Mouse (Mus musculus) intestine, embryonic 15.5 days (tissue): ENCODE data around the gene Fip1l1. TPM values are rescaled to one million over a fixed set of nuclear protein-coding genes. Genes with fewer than 3 reads are reported as not detected.

Experiments
- ATAC-seq: fragments of 200-750 bp; cut with Nextera tagmentation; 2 replicates; pipeline ENCODE4 v1.8.0; 2017; ENCODE audit warnings: moderate TSS enrichment, moderate library complexity
- H3K27ac ChIP-seq: fragments of 300-500 bp; sonication (generic); 2 replicates; pipeline ENCODE4 v1.5.1; 2015; ENCODE audit warnings: mild to moderate bottlenecking, inconsistent platforms
- H3K27me3 ChIP-seq: fragments of 300-500 bp; sonication (generic); replicated peaks from 2 replicates; pipeline ENCODE4 v1.6.1; 2015; ENCODE audit warnings: inconsistent platforms
- H3K36me3 ChIP-seq: fragments of 300-500 bp; sonication (generic); 2 replicates; pipeline ENCODE4 v1.6.1; 2015; ENCODE audit warnings: inconsistent platforms
- H3K4me1 ChIP-seq: fragments of 300-500 bp; sonication (generic); replicated peaks from 2 replicates; pipeline ENCODE4 v1.6.1; 2015; ENCODE audit warnings: inconsistent platforms
- H3K4me2 ChIP-seq: fragments of 300-500 bp; sonication (generic); replicated peaks from 2 replicates; pipeline ENCODE4 v1.6.1; 2015; ENCODE audit warnings: mild to moderate bottlenecking, inconsistent platforms
- H3K4me3 ChIP-seq: fragments of 300-500 bp; sonication (generic); replicated peaks from 2 replicates; pipeline ENCODE4 v1.5.1; 2015; ENCODE audit warnings: inconsistent platforms
- H3K9ac ChIP-seq: fragments of 300-500 bp; sonication (generic); 2 replicates; pipeline ENCODE4 v1.6.1; 2015; ENCODE audit warnings: inconsistent platforms
- H3K9me3 ChIP-seq: fragments of 300-500 bp; sonication (generic); 2 replicates; pipeline ENCODE4 v1.6.1; 2016; ENCODE audit warnings: inconsistent platforms
- WGBS: fragments of 180-500 bp; shearing (Covaris S2); methylation state at CpG from one replicate; pipeline ENCODE4 v1.1.7; 2015; 5-methylcytosine and 5-hydroxymethylcytosine counted together
- polyA plus RNA-seq: library from polyadenylated mRNA; unstranded; fragments of >200 nt; fragmentation: Nextera tagmentation; extraction: Ambion mirVana; gene quantifications from 2 replicates; pipeline ENCODE4 v1.2.1, GENCODE M21; 2015

The Fip1l1 gene
- polyA plus RNA-seq, 1 experiment from 2014 or later: 80.4 TPM

DNA sequence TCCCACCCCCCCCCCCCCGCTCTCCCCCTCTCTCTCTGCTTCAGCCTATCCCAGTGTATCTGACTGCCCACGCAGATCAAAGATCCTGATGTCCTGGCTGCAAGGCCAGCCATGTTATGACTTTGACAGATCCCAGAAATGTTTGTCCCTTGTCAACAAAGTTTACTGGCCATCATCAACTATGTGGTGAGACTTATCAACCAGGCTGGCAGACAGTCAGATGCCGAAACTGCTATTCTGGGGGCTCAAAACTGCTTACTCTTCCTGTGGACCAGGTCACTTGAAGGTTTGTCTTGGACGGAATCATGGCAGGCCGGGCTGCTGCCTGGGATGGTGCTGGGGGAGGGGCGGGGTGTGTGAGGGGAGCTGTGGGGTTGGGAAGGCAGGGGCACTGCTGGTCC lies 112.3 kb downstream of the Fip1l1 start:
- Histone ChIP-seq H3K27me3 (no peaks in the 10 kb centered on the region), H3K4me2 (no peak overlapping the region), H3K4me3 (no peak overlapping the region), H3K9me3 (no peaks in the 10 kb centered on the region), H3K4me1 (no peaks in the 10 kb centered on the region), H3K27ac (no peak overlapping the region), H3K9ac (no peak overlapping the region), H3K36me3 (no peaks in the 10 kb centered on the region)
- ATAC-seq: no peak
- 37% methylated on average over 5 of the region's 6 CpGs for WGBS

DNA sequence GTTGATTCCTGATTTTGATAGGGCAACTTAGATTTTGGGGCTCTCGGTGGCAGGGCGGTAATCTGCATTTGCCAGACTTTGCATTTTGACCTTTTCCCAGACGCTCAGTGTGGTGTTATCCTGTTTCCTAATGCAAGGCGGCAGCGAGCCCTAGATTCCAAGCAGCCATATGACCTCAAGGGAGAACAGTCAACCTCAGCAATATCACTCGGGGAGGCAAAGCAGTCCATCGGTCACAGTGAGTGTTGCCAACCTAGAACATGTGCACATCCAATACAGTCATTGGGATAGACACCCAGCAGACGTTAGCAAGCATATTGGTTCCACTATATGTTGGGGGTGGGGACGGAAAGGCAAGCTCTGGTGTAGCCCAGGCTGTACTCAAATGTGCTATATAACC lies 113.0 kb downstream of the Fip1l1 start:
- H3K27me3 ChIP-seq: no peaks in the 10 kb centered on the region
- H3K27ac ChIP-seq: no peak overlapping the region
- H3K4me1 ChIP-seq: no peaks in the 10 kb centered on the region
- no peaks in the 10 kb centered on the region for H3K36me3 ChIP-seq
- H3K9ac ChIP-seq: no peak overlapping the region
- no peak overlapping the region for H3K4me2 ChIP-seq
- H3K4me3 ChIP-seq: no peak overlapping the region
- WGBS: 86% methylated on average over 9 of the region's 9 CpGs
- H3K9me3 ChIP-seq: no peaks in the 10 kb centered on the region
- ATAC-seq: no peak

Other genes with a start within 250 kb of the Fip1l1 start
- 17.2 and 17.7 TPM in 2 replicates for gene Scfd2, start 3.7 kb upstream of the Fip1l1 start, polyA plus RNA-seq
- gene Lnx1, start 167.5 kb downstream of the Fip1l1 start, polyA plus RNA-seq: 5.9 and 6.0 TPM in 2 replicates